Comparison of ENCODE assay signal across 8 mouse cellular contexts in genomic region chr13:103211501-103211941, GRCm38 (mm10).
DNase-seq lines count a peak whose midpoint lies in the region.

No protein-coding gene starts in this region.

- peak; percentile 20 for DNase-seq in kidney, adult 18-20 months
- no peak for DNase-seq in kidney, adult 9 months
- DNase-seq in frontal cortex, adult 2 months (ENCODE audit: extremely low spot score in 1 of 2, low spot score in 1 of 2), result peak; percentile 39 to 70
- DNase-seq in heart, postnatal 36 days, result peak; percentile 73 to 75
- DNase-seq in lung, postnatal 10 days, result peak; percentile 31
- no peak for DNase-seq in yolk sac, embryonic 10.5 days (ENCODE audit: low spot score)
- no peak for DNase-seq in thymus, postnatal 0 days (ENCODE audit: low spot score)
- DNase-seq in c-Kit-positive CD71-positive TER-119-positive erythroid progenitor cells, embryonic 14.5 days (ENCODE audit: low spot score), result no peak

- intact Hi-C loops in heart, postnatal 36 days (cut with DNase I), result loop anchor here (5.0 kb wide), 1 partner anchor 121 kb away; the partner anchor contains the start of gene Mast4

Comparison
In these comparisons a context has a peak if more than half of its experiments do, and no peak if none do; other contexts are left out.
1. DNase-seq: peak in kidney, adult 18-20 months (single experiment), frontal cortex, adult 2 months (2 of 2), heart, postnatal 36 days (2 of 2) and lung, postnatal 10 days (single experiment); none in kidney, adult 9 months (single experiment), yolk sac, embryonic 10.5 days (single experiment), thymus, postnatal 0 days (single experiment) and c-Kit-positive CD71-positive TER-119-positive erythroid progenitor cells, embryonic 14.5 days (single experiment).